Mouse (Mus musculus) liver, adult 2 months (tissue): ENCODE results near the gene Lrrc10b. TPM values are rescaled to one million over a fixed set of nuclear protein-coding genes. Genes with fewer than 3 reads are reported as not detected.

ENCODE experiments used
- DNase-seq: peaks from one replicate; pipeline ENCODE4 v3.0.0-alpha.2; 2011; ENCODE audit warnings: low read depth, low spot score; ENCODE audit errors: extremely low read depth
- H3K27ac ChIP-seq: fragments of 200-500 bp; replicated peaks from 2 replicates; pipeline ENCODE4 v1.5.1; 2012; ENCODE audit warnings: low read depth, mild to moderate bottlenecking, control low read depth, inconsistent platforms, low read length; ENCODE audit not compliant: insufficient read depth
- H3K27me3 ChIP-seq: fragments of 200-500 bp; 2 replicates; pipeline ENCODE4 v1.6.1; 2012; ENCODE audit warnings: mild to moderate bottlenecking, moderate library complexity, low read length, inconsistent platforms; ENCODE audit not compliant: control insufficient read depth, insufficient read depth
- H3K36me3 ChIP-seq: fragments of 200-500 bp; 2 replicates; pipeline ENCODE4 v1.6.1; 2012; ENCODE audit warnings: low read length, inconsistent platforms; ENCODE audit not compliant: control insufficient read depth, insufficient read depth
- H3K4me1 ChIP-seq: fragments of 200-500 bp; 2 replicates; pipeline ENCODE4 v1.6.1; 2011; ENCODE audit warnings: low read length; ENCODE audit not compliant: control insufficient read depth, insufficient read depth
- H3K4me3 ChIP-seq: fragments of 200-500 bp; 2 replicates; pipeline ENCODE4 v1.5.1; 2011; ENCODE audit warnings: low read depth, mild to moderate bottlenecking, control low read depth, low read length, moderate library complexity; ENCODE audit not compliant: insufficient read depth
- H3K79me2 ChIP-seq: fragments of 200-500 bp; 2 replicates; pipeline ENCODE4 v1.6.1; 2012; ENCODE audit warnings: inconsistent platforms, mild to moderate bottlenecking, low read length, moderate library complexity; ENCODE audit not compliant: control insufficient read depth, insufficient read depth
- H3K9ac ChIP-seq: fragments of 200-500 bp; 2 replicates; pipeline ENCODE4 v1.6.1; 2012; ENCODE audit warnings: low read depth, mild to moderate bottlenecking, control low read depth, inconsistent platforms, low read length
- CTCF ChIP-seq: fragments of 200-500 bp; IDR thresholded peaks from 2 replicates; pipeline ENCODE4 v1.5.1; 2011; ENCODE audit warnings: low read depth, low read length, control low read depth
- POLR2A ChIP-seq: fragments of 200-500 bp; IDR thresholded peaks from 2 replicates; pipeline ENCODE4 v1.6.1; 2011; ENCODE audit warnings: low read length, control low read depth; ENCODE audit not compliant: insufficient read depth; ENCODE audit errors: extremely low read depth
- WGBS: fragments of 180-500 bp; shearing (Covaris S2); methylation state at CpG from one replicate; pipeline ENCODE4 v1.1.7; 2018; 5-methylcytosine and 5-hydroxymethylcytosine counted together
- polyA plus RNA-seq: library from polyadenylated mRNA; depleted of rRNA; stranded (reverse); fragments of >200 nt; gene quantifications from 2 replicates; pipeline ENCODE4 v1.2.3, GENCODE M21; 2012; rRNA removed
- total RNA-seq: library from RNA; depleted of rRNA; stranded (reverse); fragments of >200 nt; gene quantifications from 2 replicates; pipeline ENCODE4 v1.2.3, GENCODE M21; 2014; rRNA removed

The Lrrc10b gene
- not detected in 2 replicates for total RNA-seq
- not detected in 2 replicates for polyA plus RNA-seq

- Histone ChIP-seq H3K9ac (no peak within 1 kb of the TSS), H3K27ac (no peak within 1 kb of the TSS), H3K4me3 (peak within 1 kb of the TSS; percentile 33; the same call in 1 of the 2 replicates), H3K36me3 (no peaks in the 10 kb centered on the region), H3K27me3 (peaks cover 24% of the 10 kb centered on the region), H3K4me1 (no peaks in the 10 kb centered on the region), H3K79me2 (no peaks in the 10 kb centered on the region)
- DNase-seq: no peak
- TF ChIP-seq POLR2A (no peak), CTCF (0 out of 2 replicates have a peak, but pooled peaks have one; percentile 0)
- WGBS: 2% methylated on average over 94 of the region's 96 CpGs
These were observed at the start of gene Lrrc10b for GRCm38 (mm10) chr19:10456752-10457483. Gene Lrrc10b (minus strand): TSS chr19:10457473.

GRCm38 (mm10) chr19:10502571-10502970 lies 45.3 kb upstream of the Lrrc10b start:
- Histone ChIP-seq H3K27ac (no peak overlapping the region), H3K4me1 (no peaks in the 10 kb centered on the region), H3K4me3 (no peak overlapping the region), H3K79me2 (no peaks in the 10 kb centered on the region), H3K9ac (no peak overlapping the region), H3K36me3 (peaks cover 46% of the 10 kb centered on the region), H3K27me3 (no peaks in the 10 kb centered on the region)
- 21% methylated on average over 4 of the region's 4 CpGs for WGBS
- peak; percentile 92 for TF ChIP-seq CTCF
- no peak for TF ChIP-seq POLR2A
- peak; percentile 20 for DNase-seq

- peaks cover 36% of the 10 kb centered on the region for H3K36me3 ChIP-seq
- no peaks in the 10 kb centered on the region for H3K27me3 ChIP-seq
- H3K9ac ChIP-seq: no peak overlapping the region
- H3K4me1 ChIP-seq: no peaks in the 10 kb centered on the region
- H3K4me3 ChIP-seq: no peak overlapping the region
- no peak for DNase-seq
- H3K27ac ChIP-seq: no peak overlapping the region
- H3K79me2 ChIP-seq: no peaks in the 10 kb centered on the region
- 96% methylated on average over 8 of the region's 8 CpGs for WGBS
- no peak for TF ChIP-seq POLR2A
- TF ChIP-seq CTCF: no peak
These were observed 43.3 kb upstream of the Lrrc10b start for GRCm38 (mm10) chr19:10500581-10500980.

DNA sequence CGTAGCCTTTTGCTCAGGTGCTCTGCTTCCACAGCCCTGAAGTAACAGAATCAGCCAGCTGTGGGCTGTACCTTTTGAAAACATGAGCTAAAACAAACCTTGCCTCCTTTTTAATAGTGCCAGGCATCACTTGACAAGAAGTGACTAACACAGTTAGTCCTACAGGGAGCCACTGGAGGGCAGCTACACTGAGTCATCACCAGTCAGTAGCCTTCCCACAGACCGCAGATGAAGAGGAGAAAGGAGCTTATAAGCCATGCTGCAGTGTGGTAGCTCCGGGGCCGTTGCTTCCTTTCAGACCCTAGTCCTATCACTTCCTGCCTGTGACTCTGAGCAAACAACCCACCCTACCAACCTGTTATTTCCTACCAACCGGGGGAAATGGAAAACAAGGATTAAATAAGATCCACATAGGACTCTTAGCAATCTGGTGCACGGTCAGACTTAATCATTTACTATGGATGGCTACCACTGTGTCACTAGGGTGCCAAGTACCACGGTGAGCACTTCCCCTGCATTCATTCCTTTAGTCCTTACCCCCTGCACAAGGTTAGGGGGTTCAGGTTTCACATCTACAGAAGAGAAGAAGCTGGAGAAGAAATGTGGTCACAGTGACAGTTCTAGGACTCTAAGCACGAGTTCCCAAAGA lies 40.4 kb upstream of the Lrrc10b start:
- 55% methylated on average over 8 of the region's 8 CpGs for WGBS
- H3K27ac ChIP-seq: no peak overlapping the region
- no peak overlapping the region for H3K4me3 ChIP-seq
- DNase-seq: no peak
- peaks cover 26% of the 10 kb centered on the region for H3K36me3 ChIP-seq
- no peak overlapping the region for H3K9ac ChIP-seq
- H3K79me2 ChIP-seq: no peaks in the 10 kb centered on the region
- no peaks in the 10 kb centered on the region for H3K27me3 ChIP-seq
- no peak for TF ChIP-seq POLR2A
- no peak for TF ChIP-seq CTCF
- no peaks in the 10 kb centered on the region for H3K4me1 ChIP-seq

DNA sequence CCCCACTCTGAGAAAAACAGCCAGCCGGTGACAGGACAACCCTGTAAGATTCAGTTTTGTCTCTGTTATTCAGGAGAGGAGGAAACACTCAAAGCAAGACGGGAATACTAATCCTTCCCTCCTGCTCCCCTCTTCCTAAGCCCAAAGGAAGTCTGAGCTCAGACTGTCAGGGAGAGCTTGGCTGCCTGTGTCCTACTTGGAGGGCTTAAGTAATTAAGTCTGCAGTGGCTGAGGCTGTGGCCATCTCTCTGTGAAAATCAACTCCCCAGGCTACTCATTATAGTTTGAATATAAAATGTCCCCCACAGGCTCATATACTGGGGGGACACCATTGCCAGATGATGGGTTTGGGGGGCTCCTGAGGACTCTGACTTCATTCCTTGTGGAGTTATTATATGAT lies 39.7 kb upstream of the Lrrc10b start:
- 87% methylated on average over 2 of the region's 2 CpGs for WGBS
- Histone ChIP-seq H3K9ac (no peak overlapping the region), H3K27me3 (no peaks in the 10 kb centered on the region), H3K4me1 (no peaks in the 10 kb centered on the region), H3K79me2 (no peaks in the 10 kb centered on the region), H3K36me3 (peaks cover 23% of the 10 kb centered on the region), H3K4me3 (no peak overlapping the region), H3K27ac (no peak overlapping the region)
- DNase-seq: no peak
- no peak for TF ChIP-seq CTCF
- TF ChIP-seq POLR2A: no peak
